Mouse (Mus musculus) G1E (cell line): ENCODE results near the gene Stk4. TPM values are rescaled to one million over a fixed set of nuclear protein-coding genes. Genes with fewer than 3 reads are reported as not detected.
"Not testable (repeated sequence)": the region's sequence is repeated elsewhere in the genome, so short reads cannot be mapped to it uniquely, and the experiment has no call there.

Source experiments
- ATAC-seq: 2 replicates; pipeline ENCODE4 v1.8.0; 2016; ENCODE audit warnings: mild to moderate bottlenecking; ENCODE audit not compliant: insufficient number of reproducible peaks, poor library complexity, low FRiP score, severe bottlenecking; ENCODE audit errors: extremely low read depth
- DNase-seq: peaks from one replicate; pipeline ENCODE4 v3.0.0; 2012; ENCODE audit warnings: low spot score
- H3K27me3 ChIP-seq: 2 replicates; pipeline ENCODE4 v1.6.1; 2012; ENCODE audit warnings: mild to moderate bottlenecking, low read length, inconsistent platforms; ENCODE audit not compliant: insufficient read depth
- H3K36me3 ChIP-seq: replicated peaks from 2 replicates; pipeline ENCODE3; 2012; ENCODE audit warnings: mild to moderate bottlenecking, inconsistent platforms
- H3K4me1 ChIP-seq: 2 replicates; pipeline ENCODE4 v1.6.1; 2012; ENCODE audit warnings: low read depth, low read length, inconsistent platforms, mixed read lengths; ENCODE audit not compliant: insufficient read depth
- H3K4me3 ChIP-seq: 2 replicates; pipeline ENCODE4 v1.5.1; 2012; ENCODE audit warnings: low read depth, mild to moderate bottlenecking, inconsistent platforms, low read length, moderate library complexity, mixed read lengths
- H3K9me3 ChIP-seq: replicated peaks from 2 replicates; pipeline ENCODE4 v1.6.1; 2012; ENCODE audit warnings: inconsistent platforms
- CTCF ChIP-seq: IDR thresholded peaks from 2 replicates; pipeline ENCODE4 v1.5.1; 2012; ENCODE audit warnings: low read depth, low read length, inconsistent platforms, mixed read lengths
- GATA1 ChIP-seq: IDR thresholded peaks from 2 replicates; pipeline ENCODE4 v1.6.1; 2012; ENCODE audit warnings: borderline replicate concordance, low read length, inconsistent platforms, mixed read lengths
- GATA2 ChIP-seq: IDR thresholded peaks from 2 replicates; pipeline ENCODE4 v1.6.1; 2012; ENCODE audit warnings: low read depth, low read length, inconsistent platforms, borderline replicate concordance
- POLR2AphosphoS5 ChIP-seq: IDR thresholded peaks from 2 replicates; pipeline ENCODE4 v1.6.1; 2012; ENCODE audit warnings: low read depth, low read length, inconsistent platforms; ENCODE audit not compliant: insufficient replicate concordance
- TAL1 ChIP-seq: conservative IDR thresholded peaks from 2 replicates; pipeline ENCODE4 v1.6.1; 2012; ENCODE audit warnings: low read depth, low read length, inconsistent platforms, mixed read lengths
- polyA plus RNA-seq: library from polyadenylated mRNA; stranded (reverse); fragments of >175 nt; gene quantifications from 2 replicates; pipeline ENCODE4 v1.2.3, GENCODE M21; 2012
- total RNA-seq, 2 experiments: library from RNA; stranded (forward) in 1 of 2; stranded (reverse) in 1 of 2; fragments of 200-1000 nt in 1 of 2; fragments of >200 nt in 1 of 2; fragmentation: Nextera tagmentation in 1 of 2; gene quantifications; 2 replicates each; pipeline ENCODE4 v1.2.3; 2014 to 2017

Stk4 gene
- total and polyA plus RNA-seq, 3 experiments, result 86.5 to 247 (median 214) TPM

- Histone ChIP-seq H3K4me3 (no peak overlapping the region), H3K36me3 (peaks cover 94% of the 10 kb centered on the region), H3K4me1 (no peaks in the 10 kb centered on the region), H3K27me3 (no peaks in the 10 kb centered on the region), H3K9me3 (no peaks in the 10 kb centered on the region)
- no peak for DNase-seq
- no peak for ATAC-seq
- no peak for TF ChIP-seq CTCF
- TF ChIP-seq GATA1, result no peak
Observed at GRCm38 (mm10) chr2:164059634-164060235, 10.4 kb upstream of the Stk4 start.

DNA sequence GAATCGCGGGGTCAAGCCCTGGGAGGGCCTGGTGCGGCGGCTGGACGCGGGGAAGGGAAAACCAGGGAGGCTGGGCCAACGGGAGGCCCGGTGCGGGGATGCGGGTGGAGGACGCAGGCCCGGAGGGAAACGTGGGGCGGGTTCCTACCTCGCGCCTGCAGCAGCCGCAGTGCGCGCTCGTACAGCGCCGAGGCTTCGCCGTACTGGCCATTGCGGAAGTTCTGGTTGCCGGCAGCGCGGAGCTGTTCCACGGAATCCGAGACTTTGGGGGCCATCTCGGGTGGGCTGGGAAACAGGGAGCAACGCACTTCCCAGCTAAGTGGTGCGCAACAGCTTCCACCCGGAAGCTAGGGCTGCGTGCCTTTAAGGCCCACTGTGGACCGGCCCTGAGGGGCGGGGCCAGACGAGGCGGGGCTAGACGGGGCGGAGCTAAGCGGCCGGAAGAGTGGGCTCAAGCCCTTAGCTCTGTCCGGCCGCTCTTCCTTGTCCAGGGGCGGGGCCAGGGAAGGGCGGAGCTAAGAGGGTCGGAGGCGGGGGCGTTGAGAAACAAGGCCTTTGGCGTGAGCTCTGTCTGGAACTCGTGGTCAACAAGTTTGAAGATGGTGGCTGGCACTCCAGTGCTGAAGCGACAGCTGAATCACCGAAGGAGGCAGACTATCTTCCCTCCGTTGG is 779 bp downstream of the Stk4 start, which contains the start of gene Tomm34:
Tomm34 (minus strand) TSS at position 405 of the 672 bp plus-strand sequence.
- Histone ChIP-seq H3K27me3 (no peaks in the 10 kb centered on the region), H3K4me1 (peaks cover 33% of the 10 kb centered on the region), H3K4me3 (peak within 1 kb of the TSS; percentile 94), H3K36me3 (peaks cover 40% of the 10 kb centered on the region), H3K9me3 (no peaks in the 10 kb centered on the region)
- no peak for TF ChIP-seq CTCF
- DNase-seq (peak; percentile 93), ATAC-seq (peak; percentile 80)

DNA sequence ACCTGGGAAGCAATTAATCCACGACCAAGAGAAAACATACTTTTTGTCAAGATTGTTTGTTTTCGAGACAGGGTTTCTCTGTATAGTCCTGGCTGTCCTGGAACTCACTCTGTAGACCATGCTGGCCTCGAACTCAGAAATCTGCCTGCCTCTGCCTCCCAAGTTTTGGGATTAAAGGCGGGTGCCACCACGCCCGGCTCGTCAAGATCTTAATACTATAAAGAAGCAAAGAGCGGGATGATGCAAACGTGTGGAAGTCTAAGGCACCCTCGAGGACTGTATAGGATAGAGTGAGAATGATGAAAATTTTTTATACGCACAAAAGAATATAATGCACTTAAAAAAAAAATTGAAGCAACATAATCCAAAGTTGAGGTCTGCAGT is 1.3 kb downstream of the Stk4 start:
- ATAC-seq, H3K9me3 ChIP-seq, H3K27me3 ChIP-seq, DNase-seq: not testable (repeated sequence)
- Histone ChIP-seq H3K4me3 (peak overlapping the region; percentile 94; the same call in 1 of the 2 replicates), H3K36me3 (peaks cover 40% of the 10 kb centered on the region), H3K4me1 (peaks cover 38% of the 10 kb centered on the region)

DNA sequence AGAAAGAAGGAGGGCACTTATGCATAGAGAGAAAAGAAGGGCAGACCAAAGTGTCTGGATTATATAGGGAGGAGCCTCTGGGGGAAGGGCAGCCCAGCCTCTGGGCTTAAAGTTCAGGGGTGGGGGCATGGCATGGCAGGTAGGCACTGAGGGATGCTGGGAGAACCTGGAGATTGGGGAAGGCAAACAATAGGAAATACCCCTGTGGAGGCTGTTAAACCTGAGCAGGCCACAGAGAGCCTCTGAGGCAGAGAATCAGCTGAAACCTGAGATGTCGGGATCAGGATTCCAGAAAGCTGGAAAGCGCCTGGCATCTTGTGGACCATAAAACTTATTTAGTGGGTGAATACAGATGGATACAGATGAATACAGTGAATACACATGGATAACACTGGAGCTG is 2.0 kb downstream of the Stk4 start:
- Histone ChIP-seq H3K36me3 (peaks cover 38% of the 10 kb centered on the region), H3K9me3 (no peaks in the 10 kb centered on the region), H3K27me3 (no peaks in the 10 kb centered on the region), H3K4me1 (peaks cover 43% of the 10 kb centered on the region), H3K4me3 (no peak overlapping the region)
- TF ChIP-seq GATA1 (no peak), GATA2 (no peak), CTCF (no peak), POLR2AphosphoS5 (no peak), TAL1 (no peak)
- no peak for DNase-seq
- no peak for ATAC-seq

GRCm38 (mm10) chr2:164073120-164073519 is 3.0 kb downstream of the Stk4 start:
- Histone ChIP-seq H3K4me3 (no peak overlapping the region), H3K36me3 (peaks cover 31% of the 10 kb centered on the region), H3K9me3 (no peaks in the 10 kb centered on the region), H3K4me1 (peaks cover 45% of the 10 kb centered on the region), H3K27me3 (no peaks in the 10 kb centered on the region)
- no peak for DNase-seq
- TF ChIP-seq CTCF, result no peak
- TF ChIP-seq TAL1, result no peak
- no peak for TF ChIP-seq GATA2
- TF ChIP-seq GATA1, result no peak
- no peak for TF ChIP-seq POLR2AphosphoS5
- no peak for ATAC-seq

DNA sequence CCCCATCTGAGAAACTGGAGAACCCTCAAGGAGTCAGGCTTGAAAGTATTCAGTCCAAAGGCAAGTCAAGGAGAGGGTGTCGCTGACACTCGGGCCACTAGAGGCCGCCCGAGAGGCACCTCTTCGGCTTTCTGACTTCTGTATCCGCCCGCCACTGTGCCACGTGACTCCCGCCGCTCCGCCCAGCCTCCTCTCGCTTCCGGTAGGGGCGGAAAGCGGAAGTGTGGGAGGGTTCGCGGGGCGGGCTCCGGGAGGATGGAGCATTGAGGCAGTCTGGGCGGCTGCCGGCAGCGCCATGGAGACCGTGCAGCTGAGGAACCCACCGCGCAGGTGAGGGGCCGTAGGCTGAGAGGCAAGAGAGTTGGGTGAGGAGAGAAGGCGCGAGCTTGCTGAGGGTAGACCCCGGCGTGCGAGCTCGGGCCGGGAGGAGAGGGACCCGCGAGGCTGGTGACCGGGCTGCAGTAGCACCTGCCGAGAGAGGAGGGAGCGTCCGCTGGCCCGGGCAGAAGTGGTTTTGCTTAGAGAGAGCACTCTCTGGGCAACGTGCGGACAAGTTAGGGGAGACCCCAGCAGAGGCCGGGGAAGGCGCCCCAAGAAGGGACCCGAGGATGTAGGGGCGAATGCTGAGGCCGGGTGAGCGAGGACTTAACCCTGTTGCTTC is 3.9 kb downstream of the Stk4 start:
- Histone ChIP-seq H3K27me3 (no peaks in the 10 kb centered on the region), H3K9me3 (no peaks in the 10 kb centered on the region), H3K4me3 (peak overlapping the region; percentile 84), H3K36me3 (peaks cover 24% of the 10 kb centered on the region), H3K4me1 (peaks cover 47% of the 10 kb centered on the region)
- DNase-seq (peak; percentile 97), ATAC-seq (peak; percentile 75)
- TF ChIP-seq CTCF, result peak; percentile 56; the same call in 1 of the 2 replicates
- no peak for TF ChIP-seq GATA1
- no peak for TF ChIP-seq TAL1

- H3K27me3 ChIP-seq, result no peaks in the 10 kb centered on the region
- ATAC-seq, result no peak
- peaks cover 30% of the 10 kb centered on the region for H3K36me3 ChIP-seq
- peak; percentile 11 for DNase-seq
- peaks cover 45% of the 10 kb centered on the region for H3K4me1 ChIP-seq
- H3K9me3 ChIP-seq, result no peaks in the 10 kb centered on the region
- peak overlapping the region; percentile 84 for H3K4me3 ChIP-seq
- TF ChIP-seq GATA1 (no peak), POLR2AphosphoS5 (no peak), GATA2 (no peak), TAL1 (no peak), CTCF (no peak)
Observed at GRCm38 (mm10) chr2:164075088-164075487, 5.0 kb downstream of the Stk4 start.
